Mouse (Mus musculus) 3T3-L1 (cell line): ENCODE data around the gene Macf1.

Source experiments
- DNase-seq: peaks from one replicate; pipeline ENCODE4 v3.0.0-alpha.2; 2015; ENCODE audit warnings: low read depth, low spot score

Macf1 gene

DNA sequence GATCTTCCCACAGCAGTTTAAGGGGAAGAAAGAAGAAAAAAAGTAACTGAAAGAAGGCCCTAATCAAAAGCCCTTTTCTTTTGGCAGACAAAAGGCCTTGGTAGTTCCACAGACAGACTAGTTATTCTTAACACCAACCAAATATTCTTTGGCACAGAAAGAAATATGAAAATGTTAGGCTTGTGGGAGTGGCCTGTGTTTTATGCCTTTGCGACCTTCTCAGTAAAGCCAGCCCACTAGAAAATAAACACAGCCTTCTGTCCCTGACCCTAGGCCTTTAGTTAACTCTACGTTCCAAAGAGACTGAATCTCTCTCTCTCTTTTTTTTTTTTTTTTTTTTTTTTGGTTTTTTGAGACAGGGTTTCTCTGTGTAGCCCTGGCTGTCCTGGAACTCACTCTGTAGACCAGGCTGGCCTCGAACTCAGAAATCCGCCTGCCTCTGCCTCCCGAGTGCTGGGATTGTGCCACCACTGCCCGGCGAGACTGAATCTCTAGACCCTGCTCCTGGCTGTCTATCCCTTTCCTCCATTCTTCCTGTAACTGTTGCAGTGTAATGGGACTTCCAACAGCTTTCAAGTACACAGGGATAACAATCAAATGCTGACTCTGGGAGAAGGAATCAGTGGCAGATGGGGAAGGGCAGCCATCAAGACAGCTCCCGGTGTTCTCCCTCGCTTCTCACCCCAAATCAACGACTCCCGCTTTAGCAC lies 85.5 kb downstream of the Macf1 start:
- no peak for DNase-seq

DNA sequence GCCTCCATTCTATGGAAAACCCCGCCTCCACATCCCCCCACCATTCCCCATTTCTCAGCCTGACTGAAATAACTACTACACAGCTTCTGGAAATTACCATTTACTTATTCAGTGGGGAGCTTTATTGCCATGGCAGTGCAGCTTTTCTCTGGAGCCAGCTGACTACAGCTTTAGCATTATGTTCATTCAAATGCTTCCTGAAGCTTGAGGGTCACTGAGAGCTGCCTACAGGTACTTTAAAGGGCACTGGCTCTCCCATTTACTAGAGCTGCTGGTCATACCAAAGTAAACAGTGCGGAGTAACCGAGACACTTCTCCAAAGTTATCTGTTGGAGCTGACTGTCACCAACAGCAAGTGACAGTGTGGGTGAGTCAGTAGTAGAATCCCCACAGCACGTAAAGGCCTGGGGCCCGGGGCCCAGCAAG lies 89.8 kb downstream of the Macf1 start:
- no peak for DNase-seq

- DNase-seq: peak; percentile 55
Observed at GRCm38 (mm10) chr4:123593664-123594063, 90.5 kb downstream of the Macf1 start.

- no peak for DNase-seq
Observed at GRCm38 (mm10) chr4:123592046-123592445, 92.1 kb downstream of the Macf1 start.

DNA sequence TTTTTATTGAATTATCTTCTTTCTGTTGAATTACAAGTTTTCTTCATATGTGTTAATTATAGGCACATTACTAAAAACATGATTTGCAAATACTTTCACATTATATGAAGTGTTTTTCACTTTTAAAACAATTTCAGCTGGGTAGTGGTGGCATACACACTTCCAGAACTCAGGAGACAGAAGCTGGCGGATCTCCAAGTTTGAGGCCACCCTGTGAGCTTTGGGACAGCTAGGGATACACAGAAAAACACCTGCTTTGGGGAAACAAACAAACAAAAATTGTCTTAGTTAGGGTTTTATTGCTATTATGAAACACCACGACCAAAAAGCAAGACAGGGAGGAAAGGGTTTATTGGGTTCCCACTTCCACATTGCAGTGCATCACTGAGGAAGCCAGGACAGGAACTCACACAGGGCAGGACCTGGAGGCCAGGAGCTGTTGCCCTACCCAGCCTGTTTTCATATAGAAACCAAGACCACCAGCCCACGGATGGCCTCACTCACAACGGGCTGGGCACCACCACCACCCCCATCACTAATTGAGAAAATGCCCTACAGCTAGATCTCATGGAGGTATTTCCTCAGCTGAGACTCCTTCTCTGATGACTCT lies 93.0 kb downstream of the Macf1 start:
- no peak for DNase-seq

GRCm38 (mm10) chr4:123589496-123589895 lies 94.7 kb downstream of the Macf1 start:
- no peak for DNase-seq

DNA sequence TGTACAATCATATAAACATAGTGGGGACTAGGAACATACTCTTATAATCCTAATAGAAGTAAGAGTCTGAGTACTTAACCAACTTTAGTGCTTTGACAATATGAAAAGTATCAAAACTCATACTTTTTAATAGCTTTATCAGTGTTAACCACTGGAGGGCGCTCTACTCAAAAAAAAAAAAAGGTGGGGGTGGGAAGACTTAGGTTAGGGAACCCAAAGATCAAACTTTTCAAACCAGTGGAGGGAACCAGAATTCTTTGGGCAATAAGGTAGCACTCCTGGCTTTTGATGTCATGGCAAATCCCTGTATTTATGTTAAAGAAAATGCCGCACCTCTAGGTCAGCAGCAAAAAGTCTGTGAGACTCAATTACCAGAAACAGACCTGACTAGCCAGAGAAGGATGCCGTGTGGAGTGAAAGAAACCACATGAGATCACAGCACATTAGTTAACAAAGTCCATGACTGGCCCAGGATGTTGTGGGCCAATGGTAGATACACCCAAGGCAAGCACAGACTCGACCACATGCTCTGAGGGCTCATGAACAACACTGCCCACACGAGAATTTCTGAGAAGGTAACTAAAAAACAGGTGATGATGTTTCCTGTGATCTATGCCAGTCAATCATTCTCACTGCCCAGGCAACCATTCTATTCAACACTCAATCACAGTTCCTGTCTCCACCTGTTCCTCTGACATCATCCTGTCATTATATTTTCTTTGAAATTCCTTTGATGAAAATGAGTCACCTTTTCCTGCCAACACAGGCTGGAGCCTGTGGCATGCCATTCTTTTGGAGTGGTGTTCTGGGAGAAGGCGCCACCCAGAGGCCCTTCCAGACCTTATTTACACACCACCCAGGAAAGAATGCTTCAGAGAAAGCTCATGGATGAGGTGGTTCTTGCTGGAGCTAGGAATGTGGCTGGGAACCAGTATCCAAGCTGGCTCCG lies 95.5 kb downstream of the Macf1 start:
- DNase-seq: peak; percentile 81

- DNase-seq: no peak
Observed at GRCm38 (mm10) chr4:123587616-123588015, 96.5 kb downstream of the Macf1 start.

- no peak for DNase-seq
Observed at GRCm38 (mm10) chr4:123584720-123585093, 99.5 kb downstream of the Macf1 start.

GRCm38 (mm10) chr4:123584084-123584719 lies 100.0 kb downstream of the Macf1 start:
- peak; percentile 70 for DNase-seq

GRCm38 (mm10) chr4:123577469-123578088 lies 106.6 kb downstream of the Macf1 start:
- DNase-seq: peak; percentile 37

- peak; percentile 84 for DNase-seq
Observed at GRCm38 (mm10) chr4:123572434-123573336, 111.5 kb downstream of the Macf1 start.

GRCm38 (mm10) chr4:123571869-123572268 lies 112.3 kb downstream of the Macf1 start:
- peak; percentile 68 for DNase-seq

DNA sequence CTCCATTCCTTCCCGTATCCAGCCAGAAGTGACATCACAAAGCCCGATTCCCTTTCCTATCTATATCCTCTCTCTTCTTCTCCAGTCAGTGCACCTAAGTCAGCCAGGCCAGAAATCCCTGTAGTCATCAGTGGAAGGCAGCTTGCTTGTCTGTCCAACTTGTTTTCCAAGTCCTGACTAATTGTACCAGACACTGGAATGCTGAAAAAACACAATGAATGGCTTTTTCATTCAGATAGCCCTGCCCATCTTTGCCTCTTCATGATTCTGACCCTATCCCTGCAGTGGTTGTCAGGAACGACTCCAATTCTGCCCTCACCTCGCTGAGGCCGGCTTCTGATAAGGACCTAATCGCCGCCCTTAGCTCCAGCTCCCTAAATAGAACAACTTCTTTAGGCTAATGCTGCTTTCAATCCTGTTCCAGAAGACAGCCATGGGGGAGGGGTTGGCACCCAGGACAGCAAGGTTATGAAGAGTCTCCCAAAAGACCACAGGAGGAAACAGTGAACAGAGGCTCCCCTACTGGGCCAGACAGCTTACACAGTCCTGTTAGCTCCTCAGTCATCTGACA lies 118.8 kb downstream of the Macf1 start:
- no peak for DNase-seq

- no peak for DNase-seq
Observed at GRCm38 (mm10) chr4:123564051-123564791, 119.9 kb downstream of the Macf1 start.

DNA sequence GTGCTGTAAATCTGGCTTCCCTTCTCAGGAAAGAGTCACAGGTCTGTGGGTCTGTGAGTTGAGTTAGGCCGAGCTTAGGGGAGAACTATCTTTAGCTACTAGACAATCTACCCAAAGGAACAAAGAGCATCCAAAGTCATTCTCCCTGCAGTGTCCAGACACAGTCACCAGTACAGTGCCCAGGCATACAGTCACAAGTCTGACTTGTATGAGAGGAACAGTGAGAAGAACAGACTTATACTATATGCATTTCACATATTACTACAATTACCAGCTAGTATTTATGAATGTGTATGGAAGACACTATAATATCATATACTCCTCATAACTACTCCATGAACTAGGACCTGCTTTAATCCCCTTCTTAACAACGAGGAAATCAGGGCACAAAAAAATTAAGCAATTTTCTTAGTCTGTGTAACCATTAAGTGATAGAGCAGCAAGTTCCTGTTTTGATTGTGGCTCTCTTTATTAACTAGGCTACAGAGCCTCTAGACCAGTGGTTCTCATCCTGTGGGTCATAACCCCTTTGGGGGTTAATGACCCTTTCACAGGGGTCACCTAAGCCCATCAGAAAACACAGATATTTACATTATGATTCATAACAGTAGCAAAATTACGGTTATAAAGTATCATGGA lies 121.9 kb downstream of the Macf1 start:
- DNase-seq: no peak

GRCm38 (mm10) chr4:123560896-123561295 lies 123.3 kb downstream of the Macf1 start:
- no peak for DNase-seq

- no peak for DNase-seq
Observed at GRCm38 (mm10) chr4:123558496-123558895, 125.7 kb downstream of the Macf1 start.

GRCm38 (mm10) chr4:123555251-123555650 lies 128.9 kb downstream of the Macf1 start:
- DNase-seq: no peak
